Mouse (Mus musculus): ENCODE measurements at regions not wholly inside any gene's neighbourhood (a gene's known extent, or its start where the extent isn't known, plus 50 kb on each side); places are given as distances from the start of the nearest gene placed in this dataset.
"Not testable (repeated sequence)": the region's sequence is repeated elsewhere in the genome, so short reads cannot be mapped to it uniquely, and the experiment has no call there.

DNA sequence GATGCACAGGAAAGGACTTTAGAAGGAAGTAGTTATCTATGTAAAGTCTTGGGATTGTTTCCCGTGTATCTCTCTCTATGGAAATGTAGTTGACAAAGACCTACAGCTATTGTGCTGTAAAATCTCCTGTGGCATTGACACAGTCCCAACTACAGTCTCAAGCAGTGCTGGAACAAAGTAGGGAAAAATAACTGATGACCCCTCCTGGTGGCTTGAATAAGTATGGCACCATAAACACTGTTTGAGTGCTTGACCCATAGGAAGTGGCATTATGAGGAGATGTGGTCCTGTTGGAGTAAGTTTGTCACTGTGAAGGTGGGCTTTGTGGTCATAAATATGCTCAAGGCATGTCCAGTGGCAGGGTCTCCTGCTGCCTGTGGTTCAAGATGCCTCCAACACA is 928.4 kb upstream of the Mms22l start:
- DNase-seq (ENCODE audit: low spot score), result no peak

DNA sequence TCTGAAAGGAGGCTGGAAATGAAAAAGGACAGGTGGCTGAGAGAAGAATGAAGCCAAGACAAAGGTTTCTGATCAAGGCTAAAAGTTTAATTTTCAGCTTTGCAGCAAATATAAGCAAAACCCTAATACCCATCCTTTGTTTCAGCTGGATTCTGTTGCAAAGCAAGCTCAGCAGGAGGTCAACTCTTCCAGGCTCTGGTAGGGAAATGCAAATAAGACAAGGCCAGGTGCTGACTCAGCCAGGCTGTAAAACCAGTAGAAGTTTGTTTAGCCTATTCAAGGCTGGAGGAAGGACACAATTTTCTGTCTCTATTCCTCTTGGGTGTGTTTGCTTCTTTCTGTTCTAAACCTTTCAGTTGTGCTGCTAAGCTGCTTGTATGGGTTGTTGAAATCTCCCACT is 923.2 kb upstream of the Mms22l start:
- no peak for DNase-seq (ENCODE audit: low spot score)

DNA sequence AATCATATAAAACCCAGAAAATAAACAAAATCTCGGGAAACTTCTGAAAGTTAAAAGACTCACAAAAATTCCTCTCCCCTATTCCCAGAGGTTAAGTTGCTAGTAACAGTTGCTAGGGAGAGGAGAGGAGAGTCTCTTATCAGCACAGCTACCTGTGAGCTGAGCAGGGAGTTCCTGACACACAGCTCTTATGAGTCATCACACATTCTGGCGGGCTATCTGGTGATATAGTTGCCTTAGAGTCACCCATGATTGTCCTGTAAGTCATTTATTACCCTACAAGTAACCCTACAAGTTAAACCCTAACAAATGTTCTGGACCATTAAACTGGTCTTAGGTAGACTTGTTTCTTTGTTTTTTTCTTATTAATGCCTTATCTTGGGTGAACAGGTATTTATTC is 908.8 kb upstream of the Mms22l start:
- DNase-seq (ENCODE audit: low spot score), result no peak

DNA sequence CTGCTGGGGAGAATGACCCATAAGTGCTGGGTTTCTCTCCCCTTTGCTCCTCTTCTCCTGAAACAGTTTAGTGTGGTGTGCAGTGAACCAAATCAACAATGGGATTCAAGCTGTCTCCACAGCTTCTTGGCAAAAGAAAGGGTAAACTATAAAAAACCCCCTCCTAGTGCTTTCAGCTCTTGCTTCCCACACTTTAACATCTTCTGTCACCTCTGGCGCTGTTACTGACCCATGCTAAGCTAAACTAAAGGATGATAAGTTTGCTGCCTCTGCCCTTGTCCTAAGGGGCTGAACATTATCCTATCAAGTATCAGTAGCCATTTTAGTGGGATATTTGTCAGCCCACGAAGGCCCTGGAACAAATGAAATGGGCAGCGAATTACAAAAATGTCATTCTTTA is 905.4 kb upstream of the Mms22l start:
- DNase-seq (ENCODE audit: low spot score), result no peak

DNA sequence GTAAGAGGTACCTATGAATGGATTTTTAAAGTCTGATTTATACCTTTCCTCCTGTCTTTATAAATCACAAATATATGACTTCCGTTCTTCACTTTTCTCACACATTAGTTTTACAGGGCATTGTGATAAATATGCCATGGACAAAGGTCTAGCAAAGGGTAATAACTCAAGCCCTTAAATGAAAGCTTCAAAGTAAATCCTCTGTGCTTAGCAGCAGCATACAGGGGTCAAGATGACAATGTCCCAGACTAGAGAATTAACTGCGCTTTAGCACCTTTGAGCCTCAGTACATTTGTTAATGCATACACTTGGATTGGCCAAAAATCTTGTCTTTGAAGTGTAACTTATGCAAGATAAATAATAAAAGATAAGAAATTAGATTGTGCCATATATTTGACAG is 904.7 kb upstream of the Mms22l start:
- DNase-seq (ENCODE audit: low spot score), result no peak

DNA sequence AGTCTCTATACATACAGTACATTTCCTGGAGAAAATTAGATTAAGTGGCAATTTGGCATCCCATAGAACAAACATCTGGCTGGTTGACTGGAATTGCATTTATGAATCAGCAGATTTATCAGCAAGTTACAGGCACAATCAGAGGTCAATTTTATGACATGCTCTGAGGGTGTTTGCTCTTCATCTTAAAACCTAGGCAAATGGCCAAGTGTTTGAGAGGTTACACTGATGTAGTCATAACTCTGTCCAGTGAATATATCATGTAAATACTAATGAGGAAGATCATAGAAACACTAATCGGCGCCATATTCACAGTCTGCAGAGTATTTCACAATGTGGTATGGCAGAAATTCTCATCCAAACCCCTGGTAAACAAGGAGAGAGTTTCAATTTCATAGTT is 896.2 kb upstream of the Mms22l start:
- DNase-seq (ENCODE audit: low spot score), result no peak

DNA sequence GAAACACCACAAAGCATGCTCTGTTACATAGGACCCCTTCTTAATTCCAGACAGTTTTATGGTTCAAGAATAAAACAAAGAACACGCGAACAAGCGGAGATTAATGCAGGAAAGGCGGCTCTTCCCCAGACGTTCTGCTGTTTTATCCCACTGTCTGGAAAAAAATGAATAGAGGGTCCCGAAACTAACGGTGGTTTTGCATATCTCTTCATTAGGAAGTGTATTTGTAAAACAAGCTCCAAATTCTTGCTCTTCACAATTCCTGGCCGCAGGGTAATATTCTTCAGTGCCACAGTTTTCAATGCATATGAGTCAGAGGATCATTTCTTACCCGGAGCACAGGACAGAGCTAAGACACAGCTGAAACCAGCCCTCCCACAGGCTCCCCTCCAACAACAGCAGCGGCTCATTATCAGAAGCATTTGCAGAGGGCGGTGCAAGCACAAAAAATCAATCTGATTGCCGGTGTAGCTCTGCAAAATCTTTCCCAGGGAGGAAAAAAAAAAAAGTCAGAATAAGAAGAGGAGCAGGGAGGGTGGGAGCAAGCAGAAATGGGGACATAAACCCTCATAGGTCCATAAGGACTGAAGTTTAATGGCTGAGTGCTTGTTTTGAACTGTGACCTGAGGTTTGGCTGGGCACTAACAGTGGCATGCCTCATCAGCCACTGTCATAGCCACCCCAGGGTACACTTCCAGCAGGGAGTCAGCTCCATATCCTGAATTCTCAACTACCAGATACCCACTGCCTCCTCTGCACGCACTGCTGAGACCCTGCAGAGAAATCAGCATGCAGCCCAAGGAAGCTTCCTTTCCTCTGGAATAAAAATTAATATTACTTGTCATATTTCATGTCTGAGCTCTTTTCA is 894.6 kb upstream of the Mms22l start:
- DNase-seq (ENCODE audit: low spot score), result no peak

DNA sequence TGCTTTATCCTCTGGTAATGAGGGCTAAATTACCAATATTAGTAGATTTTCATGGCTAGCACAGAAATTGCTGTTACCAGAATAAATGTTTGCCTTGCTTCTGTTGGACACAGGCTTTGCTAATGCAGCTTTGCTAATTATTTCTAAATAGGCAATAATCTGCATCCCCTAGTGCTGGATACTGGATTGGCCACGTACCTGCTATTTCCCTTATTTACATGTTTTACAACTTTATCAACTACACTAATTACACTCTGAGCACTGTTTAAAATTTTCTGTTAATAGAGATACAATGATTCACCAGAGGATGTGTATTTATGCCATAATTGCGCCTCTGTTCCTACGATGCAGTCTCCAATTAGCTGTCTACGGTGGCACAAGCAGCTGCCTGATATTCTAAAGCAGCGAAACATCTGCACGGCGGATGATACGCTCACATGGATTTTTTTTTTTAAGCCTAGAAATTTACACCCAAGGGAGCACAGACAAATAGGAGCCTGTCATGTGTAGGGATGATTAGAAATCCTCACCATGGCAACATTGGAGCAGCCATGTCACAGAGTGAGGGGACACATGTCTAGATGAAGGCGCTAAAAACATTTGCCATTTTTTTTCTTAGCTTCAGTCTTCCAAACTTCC is 893.8 kb upstream of the Mms22l start:
- DNase-seq (ENCODE audit: low spot score), result no peak

DNA sequence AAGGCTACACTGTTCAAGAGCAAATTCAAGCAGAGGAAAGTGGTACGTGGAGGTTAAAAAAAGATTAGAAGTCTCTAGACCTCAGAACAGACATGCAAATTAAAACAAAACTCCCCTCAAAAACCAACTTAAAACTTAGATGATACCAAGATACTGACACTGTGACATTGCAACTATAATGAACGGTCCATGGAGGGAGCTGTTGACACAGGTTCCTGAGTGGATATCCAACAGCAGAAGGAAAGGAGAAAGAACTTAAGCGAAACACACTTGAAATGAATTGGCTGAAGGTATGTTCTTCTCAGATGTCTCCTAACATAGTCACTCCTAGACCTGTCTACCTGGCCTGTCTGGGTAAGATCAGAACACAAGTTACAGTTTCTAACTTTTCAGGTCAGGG is 888.9 kb upstream of the Mms22l start:
- DNase-seq (ENCODE audit: low spot score), result no peak

DNA sequence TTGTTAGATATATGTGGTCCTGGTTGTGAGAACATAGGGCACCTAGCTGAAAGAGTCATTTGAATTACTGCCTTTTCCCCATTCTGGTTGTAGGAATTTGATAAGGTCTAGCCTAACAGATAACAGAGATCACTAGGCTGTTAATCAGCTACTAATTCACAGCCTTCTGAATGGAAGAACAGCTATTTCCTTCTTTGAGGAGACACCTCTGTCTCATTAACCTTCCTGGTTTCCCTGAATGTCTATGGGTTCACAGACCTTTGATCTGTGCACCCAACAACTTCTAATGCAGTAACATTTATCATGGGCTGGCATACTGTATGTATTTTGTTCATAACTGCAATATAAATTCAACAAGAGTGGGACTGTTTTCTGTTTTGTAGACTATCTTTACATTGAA is 875.0 kb upstream of the Mms22l start:
- DNase-seq (ENCODE audit: low spot score), result no peak

DNA sequence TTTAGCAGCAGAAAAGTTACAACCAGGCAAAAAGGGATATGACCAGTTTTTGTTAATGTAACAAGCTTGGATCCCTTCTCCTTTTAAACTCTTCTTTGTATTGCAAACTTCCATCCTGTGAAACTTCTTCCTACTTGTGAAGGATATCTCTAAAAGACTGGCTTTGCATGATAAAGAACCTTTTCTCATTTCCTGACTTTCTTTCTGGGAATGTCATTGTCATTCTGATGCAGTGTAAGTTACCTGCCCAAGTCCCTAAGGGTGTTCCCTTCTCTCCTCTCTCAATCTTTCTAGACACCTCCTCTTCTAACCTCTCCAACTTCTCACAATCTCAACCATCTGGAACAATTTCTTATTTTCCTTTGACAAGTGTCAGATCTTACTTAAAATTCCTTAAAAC is 874.0 kb upstream of the Mms22l start:
- DNase-seq (ENCODE audit: low spot score), result no peak

DNA sequence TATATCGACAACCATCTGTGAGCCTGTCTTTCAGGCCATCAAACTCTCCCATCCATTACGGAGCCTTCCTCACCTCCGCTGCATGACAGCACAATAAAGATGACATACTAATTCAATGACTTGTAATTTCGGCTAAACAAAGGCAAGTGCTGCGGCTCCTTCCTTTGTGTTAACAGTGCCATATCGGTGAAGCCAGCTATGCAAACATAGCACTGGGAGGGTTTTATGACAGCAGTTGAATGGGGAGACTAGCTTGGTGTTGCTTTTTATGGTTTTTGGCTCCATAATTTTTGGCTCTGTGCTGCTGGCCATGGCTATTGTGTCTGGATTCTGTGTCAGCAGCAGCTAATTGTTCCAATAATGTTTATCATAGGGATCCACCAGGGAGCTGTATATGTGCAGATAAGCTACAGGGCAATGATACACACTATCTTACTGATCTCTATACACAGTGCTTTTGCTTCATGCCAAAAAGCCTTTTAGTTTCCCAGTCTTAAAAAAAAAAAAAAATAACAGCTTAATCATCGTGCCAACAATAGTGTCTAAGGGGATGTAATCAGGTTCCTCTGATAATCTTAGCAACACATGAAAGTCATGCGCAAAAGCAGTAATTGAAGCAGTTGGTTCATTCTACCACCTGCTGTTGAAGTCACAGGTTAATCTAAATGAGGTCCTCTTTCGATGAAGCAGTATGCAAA is 859.9 kb upstream of the Mms22l start:
- no peak for DNase-seq (ENCODE audit: low spot score)

DNA sequence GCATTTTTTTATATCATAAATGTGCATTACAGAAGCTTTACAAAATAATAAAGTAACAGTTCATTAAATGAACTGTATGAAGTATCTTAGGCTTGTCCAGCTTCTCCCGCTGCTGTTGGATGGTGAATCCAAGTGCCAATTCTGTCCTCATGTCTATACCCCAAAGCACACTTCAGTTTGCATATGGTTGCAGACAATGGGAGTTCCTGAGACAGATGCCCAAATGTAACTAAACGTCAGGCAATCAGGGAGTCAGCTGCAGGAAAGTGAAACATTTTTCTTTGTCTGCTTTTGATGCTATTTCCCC is 859.4 kb upstream of the Mms22l start:
- DNase-seq (ENCODE audit: low spot score), result no peak

DNA sequence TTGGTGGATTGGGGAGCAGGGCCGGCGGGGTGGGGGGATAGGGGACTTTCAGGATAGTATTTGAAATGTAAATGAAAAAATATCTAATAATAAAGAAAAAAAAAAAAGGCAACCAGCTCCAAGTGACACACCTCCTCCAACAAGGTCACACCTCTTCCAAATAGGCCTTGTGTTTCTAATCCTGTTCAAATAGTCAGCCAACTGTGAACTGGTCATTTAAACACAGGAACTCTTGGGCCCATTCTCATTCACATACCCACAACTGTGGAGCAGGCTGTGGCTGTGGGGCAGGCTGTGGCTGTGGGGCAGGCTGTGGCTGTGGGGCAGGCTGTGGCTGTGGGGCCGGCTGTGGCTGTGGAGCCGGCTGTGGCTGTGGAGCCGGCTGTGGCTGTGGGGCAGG is 839.6 kb upstream of the Mms22l start:
- DNase-seq (ENCODE audit: low spot score), result not testable (repeated sequence)

DNA sequence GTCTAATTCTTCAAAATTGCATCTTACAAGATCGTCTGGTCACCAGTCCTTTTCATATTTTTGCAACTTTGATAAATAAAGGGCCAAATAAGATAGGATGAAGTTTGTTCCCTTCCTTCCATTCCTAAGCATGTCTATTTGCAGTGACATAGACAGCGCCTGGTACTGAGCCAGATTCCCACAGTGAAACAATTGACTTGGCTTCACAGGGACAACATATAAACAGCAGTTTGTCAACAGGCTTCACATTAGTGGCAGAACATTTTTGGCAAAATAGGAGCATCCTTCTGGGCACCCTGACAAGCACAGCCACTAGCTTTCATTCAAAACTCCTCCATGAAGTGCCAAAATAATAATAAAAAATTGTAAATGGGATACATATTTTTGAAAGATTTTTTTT is 827.4 kb upstream of the Mms22l start:
- DNase-seq (ENCODE audit: low spot score), result no peak

DNA sequence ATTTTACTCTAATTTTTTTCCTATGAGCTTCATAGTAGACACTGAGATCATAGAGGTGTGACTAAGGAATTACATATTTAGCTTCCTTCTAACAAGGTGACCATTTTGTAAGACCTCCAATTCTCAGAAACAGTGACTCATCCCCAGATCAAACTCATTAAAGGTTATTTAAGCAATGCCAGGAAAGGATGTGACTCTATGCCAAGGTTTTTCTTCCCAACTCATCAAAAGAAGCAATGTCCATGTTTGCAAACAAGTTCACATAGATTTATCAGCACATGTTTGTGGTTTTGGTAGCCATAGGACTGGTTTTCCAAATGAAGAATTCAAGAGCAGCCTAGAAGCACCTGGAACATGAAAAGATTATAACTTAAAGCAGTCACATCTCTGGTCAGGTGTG is 792.6 kb upstream of the Mms22l start:
- no peak for DNase-seq (ENCODE audit: low spot score)

DNA sequence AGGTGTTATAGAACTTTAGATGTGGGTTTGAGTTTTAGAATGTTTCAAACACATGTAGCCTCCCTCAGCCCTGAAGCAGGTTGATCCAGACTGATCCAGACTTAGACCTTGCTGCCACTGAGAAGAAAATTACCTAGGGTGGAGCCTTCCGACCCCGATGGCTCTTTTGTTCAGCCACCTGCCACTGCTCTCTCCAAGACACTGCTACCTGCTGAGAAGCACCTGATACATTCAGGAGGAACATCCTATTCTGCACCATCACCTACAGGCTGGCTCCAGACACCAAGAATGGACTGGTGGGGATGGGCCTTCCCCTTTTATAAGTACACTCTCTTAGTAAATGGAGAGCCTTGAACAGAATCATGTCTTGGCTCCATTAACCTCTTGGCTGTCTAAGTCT is 785.5 kb upstream of the Mms22l start:
- no peak for DNase-seq (ENCODE audit: low spot score)

DNA sequence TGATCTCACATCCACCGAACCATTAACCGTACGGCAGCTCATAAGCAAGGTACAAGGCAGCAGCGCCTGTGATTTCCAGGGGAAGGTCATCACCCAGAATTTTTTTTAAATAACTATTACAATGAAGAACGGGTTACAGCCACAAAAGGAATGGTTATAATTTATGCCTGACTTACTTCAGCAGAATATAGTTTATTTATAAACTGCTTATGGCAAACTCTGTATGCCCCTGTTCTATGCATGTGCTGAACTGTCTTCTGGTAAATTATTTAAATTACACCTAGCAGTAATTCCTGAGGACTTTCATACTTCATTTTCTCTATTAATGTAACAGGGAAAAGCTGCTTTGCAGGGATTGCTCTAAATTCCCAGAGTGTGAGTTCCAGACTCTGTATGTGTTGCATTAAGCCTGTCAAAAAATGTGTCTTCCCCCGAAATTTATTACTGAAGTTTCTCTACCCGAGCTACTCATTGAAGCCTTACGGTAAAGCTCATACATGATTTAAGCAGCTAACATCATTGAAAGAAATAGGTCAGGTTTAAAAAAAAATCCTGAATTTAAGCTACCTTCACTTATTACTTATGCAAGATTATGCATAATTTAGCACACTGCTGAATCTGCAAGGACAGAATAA is 782.4 kb upstream of the Mms22l start:
- no peak for DNase-seq (ENCODE audit: low spot score)

DNA sequence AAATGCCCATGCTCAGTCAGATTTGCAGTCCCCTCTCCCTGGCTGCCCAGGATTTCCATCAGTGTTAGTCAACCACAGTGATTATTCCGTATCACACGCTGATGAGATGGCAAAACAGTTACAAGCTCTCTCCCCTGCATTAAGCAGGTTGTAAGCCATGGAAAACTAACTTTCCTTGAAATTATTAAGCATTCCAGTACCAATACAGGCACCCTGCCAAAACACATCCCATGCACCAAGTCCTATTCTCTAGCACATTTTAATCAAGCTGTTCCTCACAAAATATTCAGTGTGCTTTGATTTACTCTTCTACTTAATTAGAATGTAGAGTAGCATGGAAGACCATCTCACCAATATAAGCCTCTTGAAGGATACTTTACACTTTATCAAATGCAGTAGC is 768.4 kb upstream of the Mms22l start:
- no peak for DNase-seq (ENCODE audit: low spot score)

DNA sequence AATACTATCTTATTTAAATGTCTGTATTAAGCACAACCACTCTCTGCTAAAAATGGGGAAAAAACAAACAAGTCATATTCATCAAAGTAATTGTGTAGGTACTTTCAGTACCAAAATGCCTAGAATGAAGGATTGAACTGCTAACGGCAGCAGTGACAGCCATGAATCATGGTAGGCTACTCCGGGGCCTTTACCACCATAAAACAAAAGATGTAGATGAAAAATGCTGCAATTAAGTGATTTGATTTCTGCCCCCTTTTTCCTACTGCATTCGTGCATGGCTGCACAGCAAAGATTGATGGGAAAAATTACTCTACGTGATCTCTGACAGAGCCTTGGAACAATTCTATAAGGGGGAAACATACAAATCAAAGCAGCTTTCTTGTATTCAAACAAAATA is 763.8 kb upstream of the Mms22l start:
- no peak for DNase-seq (ENCODE audit: low spot score)

DNA sequence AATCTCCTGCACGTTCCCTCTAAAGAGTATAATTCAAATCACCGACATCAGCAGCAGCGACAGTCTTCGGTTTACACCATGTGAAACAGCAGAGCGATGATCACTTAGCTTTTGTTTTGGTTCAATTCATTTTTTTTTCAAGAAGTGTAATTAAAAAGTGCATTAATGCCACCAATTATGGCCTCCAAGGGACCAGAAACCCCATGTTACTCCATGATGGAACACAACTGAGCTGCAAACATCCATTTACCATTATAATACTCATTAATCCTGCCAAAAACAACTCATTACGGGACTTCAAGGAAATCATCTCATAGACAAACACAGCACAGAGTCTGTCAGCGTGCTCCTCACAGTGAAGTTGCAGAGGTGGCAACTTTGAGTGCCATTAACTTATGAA is 752.2 kb upstream of the Mms22l start:
- no peak for DNase-seq (ENCODE audit: low spot score)

DNA sequence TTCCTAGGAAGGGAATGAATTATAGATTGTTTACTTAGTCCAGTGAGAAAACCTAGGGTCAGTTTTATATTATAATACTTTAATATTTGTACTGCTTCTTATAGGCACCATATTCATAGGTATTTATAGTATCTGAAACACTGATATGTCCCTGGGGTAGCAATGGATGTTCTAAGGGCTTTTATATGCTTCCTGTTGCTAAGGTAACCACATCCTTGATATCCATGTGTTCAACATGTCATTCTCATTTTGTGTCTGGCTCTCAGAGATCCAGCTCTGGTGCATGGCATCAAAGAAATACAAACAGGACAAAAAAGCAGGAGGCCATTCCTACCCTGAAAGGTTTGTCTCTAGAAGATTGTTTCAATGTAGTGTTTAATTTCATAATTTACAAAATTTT is 738.2 kb upstream of the Mms22l start:
- no peak for DNase-seq (ENCODE audit: low spot score)
